Mouse (Mus musculus): ENCODE results near the gene Cd274. TPM values are rescaled to one million over a fixed set of nuclear protein-coding genes. Genes with fewer than 3 reads are reported as not detected.

The Cd274 gene
- total RNA-seq, 2 experiments from 2014 or later: 1.00 to 1.2 TPM

GRCm38 (mm10) chr19:29388818-29389217, 21.6 kb downstream of the Cd274 start:
- Histone ChIP-seq H3K4me3 (no peak overlapping the region), H3K27ac (no peak overlapping the region)
- TF ChIP-seq CTCF (conservative IDR thresholded peaks at IDR 0.05): no peak
- DNase-seq (ENCODE audit: low spot score in 2 of 2): no peak

GRCm38 (mm10) chr19:29390483-29390882, 23.2 kb downstream of the Cd274 start:
- no peak for DNase-seq (ENCODE audit: low spot score in 2 of 2)
- H3K4me3 ChIP-seq: no peak overlapping the region
- H3K27ac ChIP-seq: no peak overlapping the region
- TF ChIP-seq CTCF (conservative IDR thresholded peaks at IDR 0.05): no peak

GRCm38 (mm10) chr19:29391279-29391678, 24.0 kb downstream of the Cd274 start:
- Histone ChIP-seq H3K27ac (no peak overlapping the region), H3K4me3 (no peak overlapping the region)
- no peak for DNase-seq (ENCODE audit: low spot score in 2 of 2)
- TF ChIP-seq CTCF (conservative IDR thresholded peaks at IDR 0.05): no peak

- TF ChIP-seq CTCF (conservative IDR thresholded peaks at IDR 0.05): no peak
- no peak for DNase-seq (ENCODE audit: low spot score in 2 of 2)
- Histone ChIP-seq H3K27ac (no peak overlapping the region), H3K4me3 (no peak overlapping the region)
Measured at GRCm38 (mm10) chr19:29393333-29393732, 26.1 kb downstream of the Cd274 start.

GRCm38 (mm10) chr19:29394721-29395120, 27.5 kb downstream of the Cd274 start:
- no peak overlapping the region for H3K4me3 ChIP-seq
- H3K27ac ChIP-seq: no peak overlapping the region
- no peak for DNase-seq (ENCODE audit: low spot score in 2 of 2)
- no peak for TF ChIP-seq CTCF (conservative IDR thresholded peaks at IDR 0.05)

GRCm38 (mm10) chr19:29396353-29396752, 29.1 kb downstream of the Cd274 start:
- Histone ChIP-seq H3K27ac (no peak overlapping the region), H3K4me3 (no peak overlapping the region)
- no peak for TF ChIP-seq CTCF (conservative IDR thresholded peaks at IDR 0.05)
- DNase-seq (ENCODE audit: low spot score in 2 of 2): no peak

GRCm38 (mm10) chr19:29399786-29400185, 32.5 kb downstream of the Cd274 start:
- no peak overlapping the region for H3K4me3 ChIP-seq
- TF ChIP-seq CTCF (conservative IDR thresholded peaks at IDR 0.05): no peak
- no peak overlapping the region for H3K27ac ChIP-seq
- no peak for DNase-seq (ENCODE audit: low spot score in 2 of 2)

GRCm38 (mm10) chr19:29400466-29400865, 33.2 kb downstream of the Cd274 start:
- H3K27ac ChIP-seq: no peak overlapping the region
- DNase-seq (ENCODE audit: low spot score in 2 of 2): no peak

GRCm38 (mm10) chr19:29402621-29403020, 35.4 kb downstream of the Cd274 start:
- Histone ChIP-seq H3K27ac (no peak overlapping the region), H3K4me3 (no peak overlapping the region)
- DNase-seq (ENCODE audit: low spot score in 2 of 2): no peak
- no peak for TF ChIP-seq CTCF (conservative IDR thresholded peaks at IDR 0.05)

More at GRCm38 (mm10) chr19:29400466-29400865, 33.2 kb downstream of the Cd274 start:
- no peak for TF ChIP-seq CTCF (conservative IDR thresholded peaks at IDR 0.05)
- no peak overlapping the region for H3K4me3 ChIP-seq

GRCm38 (mm10) chr19:29403251-29403650, 36.0 kb downstream of the Cd274 start:
- no peak for TF ChIP-seq CTCF (conservative IDR thresholded peaks at IDR 0.05)
- Histone ChIP-seq H3K27ac (no peak overlapping the region), H3K4me3 (no peak overlapping the region)
- no peak for DNase-seq (ENCODE audit: low spot score in 2 of 2)

- no peak for DNase-seq (ENCODE audit: low spot score in 2 of 2)
- no peak overlapping the region for H3K4me3 ChIP-seq
- TF ChIP-seq CTCF (conservative IDR thresholded peaks at IDR 0.05): no peak
- no peak overlapping the region for H3K27ac ChIP-seq
Measured at GRCm38 (mm10) chr19:29405388-29405787, 38.1 kb downstream of the Cd274 start.

GRCm38 (mm10) chr19:29406042-29407017, 39.1 kb downstream of the Cd274 start:
- H3K4me3 ChIP-seq: no peak overlapping the region

GRCm38 (mm10) chr19:29410619-29411018, 43.4 kb downstream of the Cd274 start, which contains the start of gene Pdcd1lg2:
TSS of gene Pdcd1lg2 (plus strand) at chr19:29410919.
- Histone ChIP-seq H3K4me3 (no peak within 1 kb of the TSS), H3K27ac (no peak within 1 kb of the TSS)
- TF ChIP-seq CTCF (conservative IDR thresholded peaks at IDR 0.05): no peak
- no peak for DNase-seq (ENCODE audit: low spot score in 2 of 2)

More at GRCm38 (mm10) chr19:29406042-29407017, 39.1 kb downstream of the Cd274 start:
- DNase-seq (ENCODE audit: low spot score in 2 of 2): no peak
- no peak overlapping the region for H3K27ac ChIP-seq
- TF ChIP-seq CTCF (conservative IDR thresholded peaks at IDR 0.05): no peak
